Comparison of ENCODE assay signal across 10 mouse cellular contexts in genomic region chr9:41054166-41054565, GRCm38 (mm10). TPM values are rescaled to one million over a fixed set of nuclear protein-coding genes. Genes with fewer than 3 reads are reported as not detected.
DNase-seq lines count a peak whose midpoint lies in the region; ATAC-seq and TF ChIP-seq lines count a peak whose summit lies in the region.
"Had no signal": no experiment of that assay in that cellular context is flagged by ENCODE, and none has a peak within 500 bp of the region (broad histone marks: within the 10 kb centered on the region; RNA-seq: fewer than 3 reads in every experiment).

No protein-coding gene starts in this region.

- intact Hi-C loops in left cerebral cortex, postnatal 4 days (cut with DNase I), result no loop called here

- H3K9ac ChIP-seq in embryonic facial prominence, embryonic 14.5 days (ENCODE audit: low read depth, low read length), result no peak overlapping the region
- H3K9ac ChIP-seq in hindbrain, embryonic 16.5 days (ENCODE audit: low read depth, low read length), result no peak overlapping the region
- H3K9ac ChIP-seq in intestine, embryonic 15.5 days, result no peak overlapping the region

- H3K36me3 ChIP-seq in embryonic facial prominence, embryonic 14.5 days (ENCODE audit: control insufficient read depth, insufficient read depth, low read length), result no peaks in the 10 kb centered on the region
- no peaks in the 10 kb centered on the region for H3K36me3 ChIP-seq in embryonic facial prominence, embryonic 10.5 days (replicated peaks)
- no peaks in the 10 kb centered on the region for H3K36me3 ChIP-seq in hindbrain, embryonic 16.5 days (ENCODE audit: control insufficient read depth, insufficient read depth, low read length)
- no peaks in the 10 kb centered on the region for H3K36me3 ChIP-seq in intestine, embryonic 15.5 days

- H3K9me3 ChIP-seq in embryonic facial prominence, embryonic 14.5 days (ENCODE audit: control insufficient read depth, low read length), result no peaks in the 10 kb centered on the region
- H3K9me3 ChIP-seq in embryonic facial prominence, embryonic 10.5 days, result no peaks in the 10 kb centered on the region
- no peaks in the 10 kb centered on the region for H3K9me3 ChIP-seq in hindbrain, embryonic 16.5 days (ENCODE audit: control insufficient read depth, low read length)
- no peaks in the 10 kb centered on the region for H3K9me3 ChIP-seq in intestine, embryonic 15.5 days

- H3K27ac ChIP-seq in embryonic facial prominence, embryonic 14.5 days (replicated peaks; ENCODE audit: low read depth, low read length), result no peak overlapping the region
- no peak overlapping the region for H3K27ac ChIP-seq in embryonic facial prominence, embryonic 10.5 days (replicated peaks)
- peak overlapping the region; percentile 94 for H3K27ac ChIP-seq in cerebellum, adult 2 months (ENCODE audit: insufficient read depth, low read length)
- peak overlapping the region; percentile 46 for H3K27ac ChIP-seq in hindbrain, embryonic 16.5 days (ENCODE audit: low read depth, low read length)
- no peak overlapping the region for H3K27ac ChIP-seq in intestine, embryonic 15.5 days

- ATAC-seq in embryonic facial prominence, embryonic 14.5 days (ENCODE audit: low read depth), result peak; percentile 53
- peak; percentile 79 for ATAC-seq in hindbrain, embryonic 16.5 days
- no peak for ATAC-seq in intestine, embryonic 15.5 days

- no peak for TF ChIP-seq CTCF in cerebellum, adult 2 months (IDR thresholded peaks at IDR 0.05; ENCODE audit: borderline replicate concordance, insufficient read depth, low read depth, low read length)

- peak; percentile 47 for DNase-seq in embryonic facial prominence, embryonic 14.5 days (ENCODE audit: low spot score)
- no peak for DNase-seq in embryonic facial prominence, embryonic 10.5 days (ENCODE audit: low spot score)
- DNase-seq in cerebellum, adult 2 months, result peak; percentile 84 to 89
- DNase-seq in left cerebral cortex, postnatal 4 days, result peak; percentile 95
- no peak for DNase-seq in kidney, postnatal 10 days
- DNase-seq in adrenal gland, postnatal 4 days (ENCODE audit: low spot score in 2 of 2), result no peak

- TF ChIP-seq POLR2A in cerebellum, adult 2 months (IDR thresholded peaks at IDR 0.05; ENCODE audit: borderline replicate concordance, insufficient read depth, low read length), result no peak

- H3K4me3 ChIP-seq in embryonic facial prominence, embryonic 14.5 days (ENCODE audit: low read depth, low read length), result no peak overlapping the region
- H3K4me3 ChIP-seq in embryonic facial prominence, embryonic 10.5 days, result no peak overlapping the region
- no peak overlapping the region for H3K4me3 ChIP-seq in cerebellum, adult 2 months (replicated peaks; ENCODE audit: insufficient read depth, low read depth, low read length)
- H3K4me3 ChIP-seq in hindbrain, embryonic 16.5 days (ENCODE audit: low read length), result no peak overlapping the region
- no peak overlapping the region for H3K4me3 ChIP-seq in intestine, embryonic 15.5 days (replicated peaks)

- H3K27me3 ChIP-seq in embryonic facial prominence, embryonic 14.5 days (replicated peaks; ENCODE audit: control insufficient read depth, insufficient read depth, low read length), result no peaks in the 10 kb centered on the region
- H3K27me3 ChIP-seq in embryonic facial prominence, embryonic 10.5 days (replicated peaks; ENCODE audit: low read depth, poor library complexity, severe bottlenecking), result no peaks in the 10 kb centered on the region
- no peaks in the 10 kb centered on the region for H3K27me3 ChIP-seq in cerebellum, adult 2 months (ENCODE audit: control insufficient read depth, insufficient read depth, low read length)
- H3K27me3 ChIP-seq in hindbrain, embryonic 16.5 days (replicated peaks; ENCODE audit: control insufficient read depth, insufficient read depth, low read length), result no peaks in the 10 kb centered on the region
- no peaks in the 10 kb centered on the region for H3K27me3 ChIP-seq in intestine, embryonic 15.5 days (replicated peaks)

- no peaks in the 10 kb centered on the region for H3K4me1 ChIP-seq in embryonic facial prominence, embryonic 14.5 days (ENCODE audit: control insufficient read depth, insufficient read depth, low read length)
- H3K4me1 ChIP-seq in embryonic facial prominence, embryonic 10.5 days, result peaks cover 7% of the 10 kb centered on the region; the same call in 1 of the 2 replicates
- H3K4me1 ChIP-seq in cerebellum, adult 2 months (ENCODE audit: control insufficient read depth, insufficient read depth, low read length), result peaks cover 42% of the 10 kb centered on the region
- H3K4me1 ChIP-seq in hindbrain, embryonic 16.5 days (ENCODE audit: control insufficient read depth, insufficient read depth, low read depth, low read length), result peaks cover 18% of the 10 kb centered on the region
- H3K4me1 ChIP-seq in intestine, embryonic 15.5 days (replicated peaks), result 0 out of 2 replicates have a peak, but pooled peaks cover 2% of the 10 kb centered on the region

- no peak overlapping the region for H3K4me2 ChIP-seq in embryonic facial prominence, embryonic 14.5 days (ENCODE audit: low read depth, low read length)
- H3K4me2 ChIP-seq in hindbrain, embryonic 16.5 days (ENCODE audit: low read length), result no peak overlapping the region
- no peak overlapping the region for H3K4me2 ChIP-seq in intestine, embryonic 15.5 days (replicated peaks)

- 71% methylated on average over 9 of the region's 9 CpGs for WGBS in embryonic facial prominence, embryonic 14.5 days
- WGBS in embryonic facial prominence, embryonic 10.5 days, result 88% methylated on average over 9 of the region's 9 CpGs
- WGBS in cerebellum, adult 2 months, result 14% methylated on average over 9 of the region's 9 CpGs
- 62% methylated on average over 9 of the region's 9 CpGs for WGBS in hindbrain, embryonic 16.5 days
- WGBS in intestine, embryonic 15.5 days, result 86% methylated on average over 9 of the region's 9 CpGs

RNA-seq across cellular contexts. Expression of gene Crtam, which starts 49.7 kb away (rescaled TPM):
- 0.39 TPM in 1 of 2 replicates, not detected in the other for polyA plus RNA-seq in embryonic facial prominence, embryonic 14.5 days (2014; fragmentation: Nextera tagmentation; extraction: Ambion mirVana)
- polyA plus RNA-seq in embryonic facial prominence, embryonic 10.5 days (2016; fragmentation: Nextera tagmentation; extraction: Ambion mirVana), result 0.05 and 0.09 TPM in 2 replicates
- polyA plus RNA-seq in cerebellum, adult 2 months (2012; rRNA removed), result 26.4 and 29.5 TPM in 2 replicates
- 0.06 and 0.40 TPM in 2 replicates for polyA plus RNA-seq in hindbrain, embryonic 16.5 days (2015; fragmentation: Nextera tagmentation; extraction: Ambion mirVana)
- total RNA-seq in left cerebral cortex, postnatal 4 days (2021), result under 1 TPM; 0.14 to 0.18 TPM
- polyA plus RNA-seq in intestine, embryonic 15.5 days (2015; fragmentation: Nextera tagmentation; extraction: Ambion mirVana), result 0.11 and 0.31 TPM in 2 replicates
- under 1 TPM; 0.53 to 0.54 TPM for total RNA-seq in adrenal gland, postnatal 4 days (2021)
- total RNA-seq: hematopoietic stem cell, adult 5-6 weeks had no signal
- polyA plus RNA-seq: lung, embryonic 16.5 days had no signal

Comparison
In these comparisons a context has a peak if more than half of its experiments do, and no peak if none do; other contexts are left out.
1. DNase-seq: peak in embryonic facial prominence, embryonic 14.5 days (single experiment), cerebellum, adult 2 months (2 of 2) and left cerebral cortex, postnatal 4 days (single experiment); none in embryonic facial prominence, embryonic 10.5 days (single experiment), kidney, postnatal 10 days (single experiment) and adrenal gland, postnatal 4 days (0 of 2).
2. H3K27ac ChIP-seq: peak in cerebellum, adult 2 months (single experiment) and hindbrain, embryonic 16.5 days (single experiment); none in embryonic facial prominence, embryonic 14.5 days (single experiment), embryonic facial prominence, embryonic 10.5 days (single experiment) and intestine, embryonic 15.5 days (single experiment).
3. RNA of gene Crtam, which starts 49.7 kb away (polyA plus RNA-seq): 26.4 to 29.5 TPM in cerebellum, adult 2 months; 0.11 to 0.31 TPM in intestine, embryonic 15.5 days, 0.05 to 0.09 TPM in embryonic facial prominence, embryonic 10.5 days, 0.06 to 0.40 TPM in hindbrain, embryonic 16.5 days and 0.39 TPM in embryonic facial prominence, embryonic 14.5 days; every median in the first group is over 10 times any median in the second.